Mouse (Mus musculus): ENCODE data around the gene Rbfox3.

DNA sequence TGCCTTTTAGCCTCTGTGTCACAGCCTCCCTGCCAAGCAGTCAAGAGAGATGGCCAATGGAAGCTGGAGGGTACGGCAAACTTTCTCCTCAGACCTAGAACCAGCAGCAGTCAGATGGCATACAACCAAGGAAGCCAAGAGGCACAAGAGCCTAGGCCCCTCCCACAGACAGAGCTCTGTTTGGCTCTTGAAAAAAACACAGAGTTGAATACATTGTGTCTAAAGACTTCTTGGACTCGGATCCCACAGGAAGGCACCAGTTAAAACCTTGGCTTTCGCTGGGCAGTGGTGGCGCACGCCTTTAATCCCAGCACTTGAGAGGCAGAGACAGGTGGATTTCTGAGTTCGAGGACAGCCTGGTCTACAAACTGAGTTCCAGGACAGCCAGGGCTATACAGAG is 7.1 kb downstream of the Rbfox3 start:
- TF ChIP-seq GATA1 (IDR thresholded peaks at IDR 0.05; ENCODE audit: borderline replicate concordance, low read length) (no peak), FLI1 (IDR thresholded peaks at IDR 0.05; ENCODE audit: low read length) (no peak)
